Mouse (Mus musculus) T-cell, adult 2 months (primary cell): ENCODE measurements around the gene Zfand6.

ENCODE experiments used
- DNase-seq: peaks from one replicate; pipeline ENCODE4 v3.0.0; 2022; ENCODE audit warnings: low spot score

The Zfand6 gene

DNA sequence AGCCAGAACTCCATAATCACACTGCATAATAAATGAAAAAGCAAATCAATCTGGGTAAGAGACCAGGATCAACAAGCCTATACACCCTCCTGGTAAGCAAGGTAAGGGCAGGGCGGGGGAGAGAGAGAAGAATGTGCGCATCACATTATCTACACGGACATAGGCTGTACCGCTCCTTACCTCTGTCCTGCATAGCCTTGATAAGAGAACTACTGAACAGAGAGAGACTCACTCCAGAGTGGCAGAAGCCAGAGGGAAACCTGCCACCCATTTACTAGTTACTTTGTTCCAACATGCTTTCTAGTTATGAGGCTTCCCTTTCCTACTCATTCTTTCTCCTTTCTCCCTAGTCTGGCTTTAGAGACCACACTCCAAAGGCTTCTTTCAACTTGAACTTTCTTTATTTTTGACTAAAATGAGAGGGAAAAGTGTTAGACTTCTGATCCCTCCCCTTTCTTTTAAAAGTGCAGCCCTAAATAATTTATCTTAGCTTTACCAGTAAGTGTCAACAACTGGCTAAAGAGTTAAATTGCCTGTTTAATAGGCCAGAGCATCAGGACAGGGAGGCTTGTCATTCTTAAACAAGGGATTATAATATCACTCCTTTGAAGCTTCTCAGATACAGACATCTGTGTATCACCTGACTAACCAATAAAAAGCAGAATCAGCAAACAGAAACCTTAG lies 38.3 kb downstream of the Zfand6 start:
- no peak for DNase-seq

DNA sequence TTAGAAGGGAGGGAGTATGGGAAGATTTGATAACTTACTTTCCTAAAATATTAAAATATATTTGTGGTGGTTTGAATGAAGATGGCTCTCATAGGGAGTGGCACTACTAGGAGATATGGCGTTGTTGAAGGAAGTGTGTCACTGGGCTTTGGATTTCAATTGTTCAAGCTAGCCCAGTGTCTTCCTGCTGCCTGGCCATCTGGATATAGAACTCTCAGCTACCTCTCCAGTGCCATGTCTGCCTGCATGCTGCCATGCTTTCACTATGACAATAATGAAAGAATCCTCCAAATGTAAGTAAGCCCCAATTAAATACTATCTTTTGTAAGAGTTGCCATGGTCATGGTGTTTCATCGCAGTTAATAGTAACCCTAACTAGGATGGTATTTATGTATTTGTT lies 40.7 kb downstream of the Zfand6 start:
- DNase-seq = no peak

DNA sequence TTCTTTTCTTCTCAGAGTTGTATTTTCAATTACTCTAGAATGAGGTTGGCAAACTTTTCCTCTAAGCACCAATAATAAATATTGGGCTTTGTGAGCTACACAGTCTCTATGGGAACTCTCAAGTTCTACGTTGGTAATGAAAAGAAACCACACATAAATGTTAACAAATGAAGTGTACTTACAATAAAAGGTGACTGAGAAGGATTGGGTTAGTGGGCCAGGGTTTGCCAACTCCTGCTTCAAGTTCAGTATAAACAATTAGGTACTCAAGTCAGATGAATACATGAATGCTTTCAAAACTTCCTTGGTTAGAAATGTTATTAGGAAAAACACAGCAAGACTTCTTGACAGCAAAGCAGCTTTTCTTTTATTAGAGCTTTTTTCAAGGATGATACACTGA lies 43.5 kb downstream of the Zfand6 start:
- DNase-seq = no peak

DNA sequence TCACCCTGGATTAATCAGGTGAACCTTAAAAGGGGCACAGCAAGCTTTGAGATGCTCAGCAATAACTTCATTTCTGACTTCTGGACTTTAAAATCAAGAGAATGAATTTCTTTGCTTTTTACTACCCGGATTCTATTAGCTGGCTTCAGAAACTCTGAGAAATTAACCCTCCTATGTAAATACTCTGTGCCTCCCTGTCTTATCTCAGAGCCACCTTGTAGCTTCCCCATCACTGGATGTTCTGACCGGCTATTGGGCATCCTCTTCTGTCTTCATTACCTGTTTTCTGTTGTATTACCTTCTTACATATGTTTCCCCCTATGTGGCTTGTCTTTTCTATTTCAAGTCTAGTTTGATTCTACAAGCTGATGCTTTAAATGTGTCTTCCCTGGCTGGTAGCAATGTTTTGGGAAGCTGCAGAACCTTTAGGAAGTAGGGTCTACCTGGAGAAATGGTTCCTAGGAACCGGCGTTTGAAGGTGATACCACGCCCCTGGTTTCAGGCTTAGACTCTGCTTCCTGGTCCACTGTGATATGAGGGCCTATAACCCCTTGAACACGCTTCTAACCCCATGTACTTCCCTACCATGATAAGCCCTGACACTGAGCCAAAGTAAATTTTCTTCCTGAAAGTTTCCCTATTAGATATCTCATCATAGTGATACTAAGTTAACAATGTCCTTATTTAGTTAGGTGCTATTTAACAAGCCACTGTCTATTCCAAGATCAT lies 46.3 kb downstream of the Zfand6 start:
- DNase-seq = no peak

DNA sequence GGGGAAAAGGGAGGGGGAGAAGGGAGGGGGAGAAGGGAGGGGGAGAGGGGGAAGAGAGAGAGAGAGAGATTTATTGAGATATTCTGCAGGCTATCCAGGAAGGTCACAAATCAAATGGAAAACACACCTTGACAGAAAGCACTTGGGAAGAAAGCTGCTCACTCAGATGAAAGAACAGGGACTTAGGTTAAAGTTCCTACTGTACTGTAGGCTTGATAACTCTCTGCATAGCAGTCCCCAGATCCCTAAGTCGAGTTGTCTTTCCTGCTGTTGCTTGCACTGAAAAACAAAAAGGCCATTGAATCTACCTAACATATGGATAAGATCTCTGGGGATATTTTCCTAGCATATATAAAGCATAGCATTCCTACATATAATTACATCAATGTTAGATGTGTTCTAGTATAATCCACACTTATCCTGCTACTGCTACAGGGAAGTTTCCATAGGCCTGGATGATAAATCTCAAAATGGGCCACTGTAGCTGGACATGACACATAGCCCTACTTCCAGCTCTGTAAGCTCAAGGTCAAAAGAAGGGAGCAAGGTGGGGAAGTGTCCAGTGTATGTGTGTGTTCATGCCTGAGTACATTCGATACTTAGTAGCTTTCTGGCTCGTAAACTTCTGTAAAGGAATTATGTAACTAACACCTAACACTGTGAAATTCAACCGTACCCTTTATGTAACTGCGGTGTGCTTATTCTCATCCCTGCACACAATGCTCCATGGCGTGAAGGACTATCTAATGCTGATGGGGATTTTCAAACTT lies 47.4 kb downstream of the Zfand6 start:
- DNase-seq = no peak

DNA sequence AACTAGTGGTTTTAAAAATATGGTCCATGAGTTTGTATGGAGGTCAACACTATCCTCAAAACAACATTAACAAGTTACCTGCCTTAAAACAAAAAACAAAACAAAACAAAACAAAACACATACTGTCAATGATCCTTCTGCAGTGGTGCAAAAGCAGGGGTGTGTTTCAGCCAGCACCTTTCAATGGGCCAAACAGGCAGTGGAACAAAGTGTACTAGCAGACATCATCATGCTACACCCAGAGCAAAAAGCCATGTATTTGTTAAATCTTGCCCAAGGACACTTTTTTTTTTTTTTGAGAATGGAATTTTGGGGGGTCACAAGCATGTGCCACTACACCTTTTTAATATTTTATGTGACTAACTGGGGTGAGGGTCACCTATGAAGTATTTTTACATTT lies 52.8 kb downstream of the Zfand6 start:
- no peak for DNase-seq

DNA sequence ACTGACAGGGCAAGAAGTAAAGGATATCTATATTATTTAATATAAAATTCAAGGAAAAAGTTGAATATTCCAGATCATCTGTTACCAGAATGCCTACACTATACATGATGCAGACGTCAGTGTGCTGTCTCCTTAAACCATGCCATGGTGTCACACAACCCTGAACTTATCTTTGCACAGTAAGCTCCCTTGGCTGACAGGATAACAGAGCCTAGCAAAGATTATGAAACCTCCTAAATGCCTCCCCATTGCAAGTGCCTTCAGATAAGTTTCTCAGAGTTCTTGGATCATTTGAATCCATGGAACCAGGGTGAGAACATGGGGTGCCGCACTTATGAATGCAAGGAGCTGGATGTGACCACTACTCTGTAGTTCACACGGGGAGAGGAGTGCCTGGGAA lies 57.9 kb downstream of the Zfand6 start:
- DNase-seq = no peak

DNA sequence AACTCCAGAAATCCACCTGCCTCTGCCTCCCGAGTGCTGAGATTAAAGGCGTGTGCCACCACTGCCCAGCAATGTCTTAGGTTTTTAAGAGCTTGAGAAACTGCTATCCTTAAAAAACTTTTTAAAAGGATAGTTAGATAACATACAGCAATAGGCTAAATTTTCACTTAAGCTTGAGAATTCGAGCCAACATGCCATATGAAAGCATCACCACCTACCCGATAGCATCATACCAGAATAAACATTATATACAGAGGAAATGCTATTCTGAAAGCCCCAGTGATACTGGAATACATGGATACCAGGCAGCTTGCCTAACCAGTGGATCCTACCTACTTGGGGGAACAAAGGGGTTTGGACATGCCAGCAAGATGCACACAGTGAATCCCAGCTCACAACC lies 66.0 kb downstream of the Zfand6 start:
- no peak for DNase-seq

DNA sequence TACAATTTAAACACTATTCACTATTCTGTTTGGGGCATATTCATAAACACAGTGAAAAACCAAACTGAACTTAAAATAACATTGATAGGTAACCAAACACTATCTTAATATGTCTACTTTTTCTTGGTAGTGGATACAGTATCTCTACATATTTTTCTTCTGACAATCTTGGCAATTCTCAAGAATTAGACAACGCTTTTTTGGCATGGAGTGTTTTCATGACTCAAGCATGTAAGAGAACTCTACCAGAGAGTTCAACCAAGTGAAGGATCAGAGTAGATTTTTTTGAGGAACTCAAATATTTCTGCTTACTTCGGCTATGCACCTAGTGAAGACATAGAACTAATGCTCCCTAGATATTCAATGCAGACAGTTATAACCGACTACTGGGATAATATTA lies 68.8 kb downstream of the Zfand6 start:
- DNase-seq = no peak

DNA sequence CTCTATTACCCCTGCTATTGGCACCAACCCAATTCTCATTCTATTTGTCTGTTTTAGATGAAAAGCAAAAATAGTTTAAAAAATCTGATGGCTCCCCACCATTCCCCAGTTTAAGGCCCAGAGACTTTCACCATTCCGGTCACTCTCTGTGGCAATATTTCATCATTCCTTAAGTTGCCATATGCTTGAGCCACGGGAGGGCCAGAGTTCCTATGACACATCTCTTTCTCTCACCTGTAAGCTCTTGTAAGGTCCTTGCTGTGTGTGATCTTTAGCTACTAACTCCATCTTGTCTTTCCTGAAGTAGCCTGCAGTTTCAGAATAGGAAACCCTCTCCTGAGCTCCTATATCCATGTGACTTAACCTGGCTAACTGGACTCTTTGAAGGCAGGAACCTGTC lies 70.8 kb downstream of the Zfand6 start:
- no peak for DNase-seq

DNA sequence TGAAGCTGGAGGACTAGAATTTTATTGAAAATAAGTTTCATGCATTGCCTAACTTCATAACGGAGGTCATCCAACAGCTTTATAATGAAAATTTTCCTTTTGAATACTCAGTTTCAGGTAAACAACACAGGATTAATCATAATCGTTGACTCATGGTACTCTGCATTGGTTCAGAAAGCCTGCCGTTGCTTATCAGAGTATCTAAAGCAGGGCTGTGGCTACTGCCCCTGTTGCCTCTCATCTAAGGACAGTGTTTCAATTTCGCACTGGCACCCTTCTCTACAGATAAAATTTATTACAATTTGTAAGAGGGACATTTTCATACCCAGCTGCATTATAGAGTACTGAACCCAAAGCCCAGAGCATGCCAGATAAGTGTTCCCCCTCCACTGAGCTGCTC lies 77.3 kb downstream of the Zfand6 start:
- DNase-seq = no peak

DNA sequence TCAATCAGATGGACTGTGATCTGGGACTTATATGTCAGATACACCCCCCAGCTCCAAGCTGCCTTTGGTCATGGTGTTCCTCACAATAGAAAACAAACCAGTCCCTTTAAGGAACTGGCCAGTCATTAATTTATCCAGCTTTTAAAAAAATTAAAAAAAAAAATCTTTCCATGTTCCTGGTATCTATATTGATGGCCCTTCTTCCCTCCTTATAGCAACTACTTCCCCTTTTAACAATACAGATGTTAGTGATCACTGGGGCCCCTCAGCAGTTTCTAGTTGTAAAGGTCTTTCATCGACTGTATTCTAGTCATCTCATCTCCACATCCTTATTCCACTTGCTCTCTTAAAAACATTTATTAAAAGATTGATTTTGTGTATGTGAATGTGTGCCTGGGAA lies 78.2 kb downstream of the Zfand6 start:
- no peak for DNase-seq

DNA sequence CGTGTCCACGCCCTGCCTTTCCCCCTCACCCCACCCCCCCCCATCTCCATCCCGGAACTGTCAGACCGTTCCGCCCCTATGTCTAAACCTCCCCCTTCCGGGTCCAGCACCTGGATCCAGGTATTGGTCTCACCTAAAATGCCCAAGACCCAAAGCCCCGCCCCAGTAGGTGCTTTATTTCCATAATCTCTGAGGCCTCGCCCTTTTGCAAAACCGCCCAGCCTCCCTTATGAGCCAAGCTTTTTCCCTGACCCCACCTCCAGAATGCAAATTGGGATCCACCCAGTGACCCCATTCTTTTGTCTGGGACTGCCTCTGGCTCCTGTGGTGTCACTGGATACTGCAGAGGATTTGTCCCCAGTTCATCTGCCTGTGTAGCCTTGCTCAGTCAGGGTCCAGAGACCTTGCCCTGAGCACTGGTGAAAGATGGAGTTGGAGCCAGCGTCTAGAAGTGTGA lies 83.4 kb downstream of the Zfand6 start, which contains the start of gene Fah:
Fah (minus strand) TSS at position 430 of the 457 bp plus-strand sequence.
- DNase-seq = no peak

DNA sequence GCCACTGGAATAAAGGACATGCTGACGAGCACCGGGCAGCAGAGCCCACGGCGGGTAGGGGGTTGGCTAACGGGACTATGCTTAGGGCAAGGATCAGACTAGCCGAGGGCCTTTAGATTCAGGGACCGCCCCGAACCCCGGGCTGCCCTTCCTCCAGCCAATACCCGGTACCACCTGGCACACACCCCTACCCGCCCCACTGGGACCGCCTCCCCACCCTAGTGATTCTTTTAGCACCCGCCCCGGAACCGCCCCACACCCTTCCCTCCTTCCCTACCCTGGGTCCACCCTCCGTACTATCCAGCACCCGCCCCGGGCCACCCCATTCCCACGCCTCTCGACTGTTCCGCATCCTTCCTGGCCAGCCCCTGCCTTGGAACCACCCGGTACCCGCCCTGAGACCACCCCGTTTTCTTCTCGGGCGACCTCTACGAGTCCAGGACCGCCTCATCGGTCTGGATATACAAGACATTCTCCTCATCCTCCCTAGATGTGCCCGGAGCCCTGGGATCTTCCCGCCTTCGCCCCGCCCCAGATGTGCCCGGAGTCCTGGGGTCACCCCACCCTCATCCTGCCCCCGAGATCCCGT lies 84.0 kb downstream of the Zfand6 start:
- DNase-seq = peak; percentile 36

DNA sequence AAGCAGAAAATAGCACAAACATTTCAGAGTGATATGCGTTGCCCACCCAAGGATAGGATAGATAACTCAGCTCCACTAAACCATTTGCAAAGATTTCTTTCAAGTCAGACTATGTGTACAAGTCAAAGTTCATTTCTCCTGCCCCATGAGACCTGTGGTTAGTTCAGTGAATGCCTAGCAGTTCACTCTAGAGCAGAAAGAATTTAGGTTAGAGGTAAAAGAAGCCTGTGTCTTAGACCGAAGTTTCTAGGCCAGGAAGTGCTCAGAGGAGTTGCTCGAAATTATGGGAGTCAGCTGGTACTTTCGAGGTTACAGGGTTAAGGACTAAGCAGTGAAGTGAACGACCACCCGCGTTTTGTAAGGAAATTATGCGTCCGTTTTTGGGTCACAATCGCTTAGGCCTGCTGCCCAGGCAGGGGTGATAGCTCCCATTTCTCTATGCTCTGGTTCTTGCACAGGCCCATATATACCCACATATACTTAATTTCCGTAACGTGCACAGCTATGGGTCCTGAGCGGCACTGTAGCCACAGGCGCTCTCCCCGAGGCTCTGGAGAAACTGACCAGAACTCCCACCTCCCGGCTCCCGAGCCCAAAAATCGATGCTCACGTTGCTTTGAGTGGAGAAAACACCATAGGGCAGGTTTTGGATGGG lies 84.6 kb downstream of the Zfand6 start:
- no peak for DNase-seq

DNA sequence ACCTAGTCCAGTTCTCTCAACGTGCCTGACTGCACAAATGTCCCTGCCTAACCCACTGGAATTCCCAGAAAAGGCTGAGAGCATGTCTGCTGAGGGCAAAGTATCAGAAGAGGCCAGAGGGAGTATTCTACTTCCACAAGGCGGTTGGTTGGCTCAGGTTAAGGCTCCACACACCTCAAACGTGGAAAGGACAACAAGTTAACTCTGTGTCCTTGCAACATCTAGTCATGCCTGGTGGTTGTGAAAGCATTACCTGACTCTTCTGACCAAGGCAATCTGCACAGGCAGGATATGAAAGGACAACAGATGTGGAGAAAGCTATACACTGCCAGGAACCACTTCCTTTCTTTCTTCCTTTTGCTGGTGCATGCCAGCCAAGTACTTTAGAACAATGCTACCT lies 85.3 kb downstream of the Zfand6 start:
- DNase-seq = no peak

DNA sequence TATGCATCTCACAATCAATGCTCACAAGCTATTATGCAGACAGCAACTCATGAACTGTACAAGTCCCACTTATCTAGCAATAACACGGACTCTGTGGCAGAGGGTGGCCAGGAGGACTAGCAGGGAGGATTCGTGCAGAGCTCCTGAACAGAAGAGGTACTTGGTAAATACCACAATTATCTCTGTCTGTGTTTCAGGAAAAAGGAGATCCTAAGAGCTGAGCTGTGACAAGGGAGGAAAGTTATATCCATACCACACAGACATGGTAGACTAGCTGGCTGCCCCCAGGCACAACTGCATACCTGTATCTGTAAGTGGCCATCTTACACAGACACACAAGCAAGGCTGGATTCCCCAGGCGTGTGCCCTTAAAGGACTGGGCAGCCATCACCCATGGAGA lies 88.4 kb downstream of the Zfand6 start:
- no peak for DNase-seq

DNA sequence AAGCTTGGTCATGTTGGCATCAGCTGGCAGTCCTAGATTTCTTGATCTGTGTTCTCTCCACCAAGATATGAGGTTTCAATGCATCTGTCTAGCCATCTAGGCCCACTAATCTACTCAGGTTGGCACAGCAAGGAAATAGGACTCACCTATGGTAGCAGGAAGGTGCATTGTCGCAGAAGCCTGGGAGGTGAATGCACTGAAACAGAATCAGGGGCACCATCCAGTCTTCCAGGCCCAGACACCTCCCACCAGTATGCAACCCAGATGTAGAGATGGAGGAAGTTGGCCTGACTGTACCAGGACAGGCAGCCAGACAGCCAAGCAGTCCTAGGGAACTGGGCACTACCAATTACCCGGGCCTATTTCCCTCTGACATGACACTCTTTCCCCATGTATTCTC lies 89.1 kb downstream of the Zfand6 start:
- DNase-seq = no peak

DNA sequence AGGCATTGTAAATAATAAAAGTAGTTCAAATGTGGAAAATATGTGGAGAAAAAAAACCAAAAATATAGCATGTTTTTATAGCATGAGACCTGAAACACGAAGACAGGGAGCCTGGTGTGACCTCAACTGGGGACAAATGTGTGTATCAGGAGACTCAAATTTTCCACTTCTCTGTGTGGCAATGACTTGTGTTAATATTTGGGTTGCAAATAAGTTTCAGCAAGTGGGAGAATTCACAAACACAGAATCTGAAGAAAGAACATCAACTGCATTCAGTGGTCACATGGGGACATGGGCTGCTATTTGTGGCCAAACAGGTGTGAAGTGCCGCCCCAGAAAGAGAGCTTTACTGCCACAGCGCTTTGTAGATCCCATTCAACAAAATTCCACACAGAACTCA lies 93.1 kb downstream of the Zfand6 start:
- no peak for DNase-seq

DNA sequence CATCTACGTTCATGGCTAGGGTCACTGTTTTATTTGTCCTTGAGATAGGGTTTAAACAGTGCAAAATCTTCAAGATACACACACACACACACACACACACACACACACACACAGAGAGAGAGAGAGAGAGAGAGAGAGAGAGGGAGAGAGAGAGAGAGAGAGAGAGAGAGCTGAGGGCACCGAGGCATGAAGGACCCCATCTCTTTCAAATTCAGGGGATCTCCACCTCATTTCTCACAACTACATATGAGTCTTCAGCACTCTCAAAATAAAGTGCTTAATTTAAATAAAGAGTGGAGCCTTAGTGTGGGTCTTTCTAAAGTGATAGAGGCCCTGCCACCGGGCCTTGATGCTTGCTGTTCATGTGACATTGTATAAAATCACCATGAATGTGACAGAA lies 93.8 kb downstream of the Zfand6 start:
- DNase-seq = no peak

DNA sequence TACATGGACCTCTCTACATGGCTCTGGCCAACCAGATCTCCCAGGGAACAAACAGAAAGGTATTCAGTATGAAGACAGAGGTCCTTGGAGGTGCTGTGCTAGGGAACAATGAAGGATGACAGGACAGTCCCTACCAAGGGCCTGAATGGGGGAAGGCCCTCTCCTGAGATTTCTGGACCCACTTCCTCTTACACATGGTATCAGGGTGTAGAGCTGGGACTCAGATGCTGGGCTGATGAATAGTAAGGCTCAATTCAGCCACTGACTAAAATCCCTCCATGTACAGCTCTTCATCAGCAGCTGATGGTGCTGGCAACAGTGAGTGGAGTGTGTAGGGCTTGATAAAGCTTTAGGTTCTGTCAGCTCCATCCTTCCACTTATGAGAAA lies 94.8 kb downstream of the Zfand6 start:
- DNase-seq = no peak
